Mouse (Mus musculus): ENCODE measurements around the gene Dcp1b.

- TF ChIP-seq POLR2A (IDR thresholded peaks at IDR 0.05; ENCODE audit: extremely low read depth, insufficient read depth, low read length) (no peak), CTCF (IDR thresholded peaks at IDR 0.05; ENCODE audit: extremely low read depth, insufficient read depth, low read length) (no peak)
These were observed 37.3 kb upstream of the Dcp1b start for GRCm38 (mm10) chr6:119137768-119138167.

All from cortical plate, adult 2 months (tissue).